Mouse (Mus musculus) stomach, postnatal 0 days (tissue): ENCODE results near the gene Gstp2.

Experiments
- CTCF ChIP-seq: IDR thresholded peaks from 2 replicates; pipeline ENCODE4 v1.5.1; 2016; ENCODE audit warnings: antibody characterized with exemption, low read depth, mild to moderate bottlenecking, moderate library complexity
- EP300 ChIP-seq: optimal IDR thresholded peaks from 2 replicates; pipeline ENCODE3; 2016; ENCODE audit warnings: antibody characterized with exemption

GRCm38 (mm10) chr19:3999121-3999730, 46.6 kb downstream of the Gstp2 start:
- TF ChIP-seq CTCF (no peak), EP300 (no peak)
